Mouse (Mus musculus) hindlimb bud, embryonic 11.5 days (tissue): Measurements from ENCODE around the gene Zfp982.
"Not testable (repeated sequence)": the region's sequence is repeated elsewhere in the genome, so short reads cannot be mapped to it uniquely, and the experiment has no call there.

Experiments
- DNase-seq: peaks from one replicate; pipeline ENCODE4 v3.0.0-alpha.2; 2012; ENCODE audit warnings: low read depth, low spot score; ENCODE audit errors: extremely low spot score

Zfp982 gene

DNA sequence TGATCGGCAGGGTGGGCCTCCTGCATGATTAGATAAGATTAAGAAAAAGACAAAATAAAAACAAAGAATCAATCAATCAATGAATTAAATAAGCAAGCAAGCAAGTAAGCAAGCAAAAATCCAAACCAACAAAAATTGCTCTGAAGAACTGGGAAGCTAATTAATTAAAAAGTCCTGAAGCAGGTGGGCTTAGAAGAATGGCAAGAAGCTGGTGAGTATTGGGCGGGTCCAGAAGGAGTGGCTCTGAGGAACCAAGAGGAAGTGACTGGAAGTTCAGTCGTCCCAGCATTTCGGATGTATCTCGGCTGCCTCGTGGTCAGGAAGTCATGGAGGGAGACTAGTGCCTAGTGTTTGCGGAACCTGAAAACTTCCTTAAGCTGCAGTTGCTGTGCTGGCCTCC, at the start of gene Zfp982:
Gene Zfp982 (plus strand): TSS at position 301 of the 400 bp plus-strand sequence.
- DNase-seq = not testable (repeated sequence)

DNA sequence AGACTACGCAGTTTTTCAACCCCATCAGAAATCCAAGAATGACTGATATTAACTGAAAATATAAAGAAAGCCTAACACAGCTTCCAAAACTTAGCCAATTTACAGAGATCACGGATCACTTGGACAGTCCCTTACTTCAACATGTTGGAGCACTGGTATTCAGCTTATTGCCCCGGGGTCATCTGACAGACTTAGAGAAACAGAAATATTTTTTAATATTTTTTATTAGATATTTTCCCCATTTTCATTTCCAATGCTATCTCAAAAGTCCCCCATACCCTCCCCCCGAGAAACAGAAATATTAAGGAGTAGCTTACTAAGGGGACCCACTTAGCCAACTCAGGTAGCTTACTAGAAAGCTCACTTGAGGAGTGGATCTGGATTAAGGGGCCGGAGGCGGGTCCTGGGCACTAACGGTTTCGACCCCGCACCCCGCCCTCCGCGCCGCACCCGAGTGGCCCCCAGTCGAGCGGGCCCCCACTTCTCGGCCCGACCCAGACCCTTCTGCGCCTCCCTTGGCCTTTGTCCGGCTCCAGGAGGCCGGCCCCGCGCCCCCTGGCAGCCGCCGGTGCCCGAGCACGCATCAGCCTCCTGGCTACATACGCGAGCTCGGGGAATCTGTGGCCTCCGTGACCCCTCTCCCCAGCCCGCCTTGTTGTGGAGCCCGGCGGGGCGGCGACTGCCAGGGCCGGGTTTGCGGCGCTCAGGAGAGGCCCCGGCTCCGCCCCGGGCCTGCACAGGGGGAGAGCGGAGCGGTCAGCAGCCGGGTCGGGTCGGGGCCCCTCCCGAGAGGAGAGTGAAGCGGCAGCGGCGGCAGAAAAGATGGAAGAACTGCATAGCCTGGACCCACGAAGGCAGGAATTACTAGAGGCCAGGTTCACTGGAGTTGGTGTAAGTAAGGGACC, 49.3 kb upstream of the Zfp982 start:
- not testable (repeated sequence) for DNase-seq

DNA sequence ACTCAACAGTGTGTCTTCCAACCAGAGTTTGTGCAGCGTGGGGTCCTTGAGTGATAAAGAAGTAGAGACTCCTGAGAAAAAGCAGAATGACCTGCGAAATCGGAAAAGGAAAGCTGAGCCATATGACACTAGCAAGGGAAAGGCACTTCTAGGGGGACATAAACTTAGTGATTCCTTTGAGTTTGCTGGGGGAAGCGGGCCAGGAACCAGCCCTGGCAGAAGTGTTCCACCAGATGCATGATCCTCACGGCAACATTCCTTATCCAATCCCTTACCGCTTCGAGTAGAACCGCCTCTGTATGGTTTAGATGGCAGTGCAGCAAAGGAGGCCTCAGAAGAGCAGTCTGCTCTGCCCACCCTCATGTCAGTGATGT, 48.7 kb upstream of the Zfp982 start:
- not testable (repeated sequence) for DNase-seq

- not testable (repeated sequence) for DNase-seq
Measured at GRCm38 (mm10) chr4:147445371-147445770, 46.8 kb upstream of the Zfp982 start.

GRCm38 (mm10) chr4:147448358-147448757, 43.9 kb upstream of the Zfp982 start:
- no peak for DNase-seq

DNA sequence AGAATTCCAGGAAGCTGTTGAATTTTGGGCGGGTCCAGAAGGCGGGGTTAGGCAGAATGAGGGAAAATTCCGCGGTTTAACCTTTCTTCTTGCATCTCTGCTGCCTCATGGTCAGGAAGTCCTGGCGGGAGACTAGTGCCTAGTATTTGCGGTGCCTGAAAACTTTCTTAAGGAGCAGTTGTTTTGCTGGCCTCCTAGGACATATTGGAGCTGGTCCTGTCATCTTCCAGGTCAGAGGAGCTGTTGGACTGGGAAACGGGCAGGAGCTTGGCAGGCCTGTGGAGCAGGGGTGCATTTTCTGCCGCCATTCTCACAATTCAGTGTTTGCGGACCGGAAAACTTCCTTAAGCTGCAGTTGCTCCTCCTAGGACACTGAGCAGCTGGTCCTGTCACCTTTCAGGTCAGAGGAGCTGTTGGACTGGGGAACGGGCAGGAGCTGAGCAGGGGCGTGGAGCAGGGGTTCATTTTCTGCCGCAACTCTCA, 43.1 kb upstream of the Zfp982 start:
- no peak for DNase-seq

DNA sequence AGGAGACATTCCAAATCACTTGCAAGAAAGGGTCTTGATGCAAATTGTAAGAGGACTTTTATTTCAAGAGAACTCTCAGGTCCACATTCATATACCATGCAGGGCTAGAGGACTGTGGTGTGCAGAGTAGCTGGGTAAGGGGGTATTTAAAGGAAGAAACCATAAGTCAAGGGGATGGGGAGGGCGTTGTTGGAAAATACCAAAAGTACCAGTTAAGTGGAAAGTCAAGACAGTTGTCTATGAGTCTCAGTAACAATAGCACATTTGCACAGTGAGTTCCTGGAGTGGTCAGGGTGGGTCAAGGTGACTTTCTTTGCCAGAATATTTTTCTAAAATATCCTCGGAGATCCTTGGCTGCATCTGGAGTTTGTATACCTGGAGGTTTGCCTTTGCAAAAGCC, 42.2 kb upstream of the Zfp982 start:
- not testable (repeated sequence) for DNase-seq

DNA sequence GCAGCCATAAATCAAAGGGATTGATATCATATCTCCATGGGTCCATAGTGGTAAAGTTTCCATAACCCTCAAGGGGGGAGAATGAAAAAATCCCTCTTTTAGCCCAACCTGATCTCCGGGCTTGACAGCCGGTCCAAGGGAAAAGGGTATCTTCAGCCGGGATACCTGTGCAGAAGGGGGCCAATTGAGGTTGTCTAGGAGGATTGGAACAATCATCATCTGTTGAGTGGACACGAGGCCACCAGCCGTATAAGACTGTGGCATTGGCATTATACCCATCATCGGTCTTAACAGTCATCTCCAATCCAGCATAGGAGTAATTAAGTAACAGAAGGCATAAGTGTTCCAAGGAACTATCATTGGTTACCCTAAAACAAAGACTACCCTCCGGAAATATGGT, 25.0 kb upstream of the Zfp982 start:
- not testable (repeated sequence) for DNase-seq

- DNase-seq = not testable (repeated sequence)
Measured at GRCm38 (mm10) chr4:147498772-147499613, 6.8 kb downstream of the Zfp982 start.

DNA sequence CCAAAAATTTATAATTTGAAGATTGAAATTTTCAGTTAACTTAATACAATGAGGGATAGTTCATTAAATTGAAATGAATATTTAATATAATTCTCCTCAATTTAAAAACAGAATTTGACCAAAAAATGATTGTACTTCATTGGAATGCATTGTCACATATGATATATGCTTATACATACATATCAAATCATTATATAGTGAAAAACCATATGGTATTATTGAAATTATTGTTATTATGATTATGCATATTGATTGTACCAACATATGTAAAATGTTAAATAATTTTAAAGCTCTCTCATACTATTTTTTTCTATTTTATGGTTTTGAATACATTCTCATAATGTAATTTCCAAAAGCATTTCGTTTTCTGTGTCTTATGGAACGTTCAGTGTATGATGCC, 17.0 kb downstream of the Zfp982 start:
- DNase-seq = no peak

- DNase-seq = no peak
Measured at GRCm38 (mm10) chr4:147518981-147519380, 26.8 kb downstream of the Zfp982 start.

DNA sequence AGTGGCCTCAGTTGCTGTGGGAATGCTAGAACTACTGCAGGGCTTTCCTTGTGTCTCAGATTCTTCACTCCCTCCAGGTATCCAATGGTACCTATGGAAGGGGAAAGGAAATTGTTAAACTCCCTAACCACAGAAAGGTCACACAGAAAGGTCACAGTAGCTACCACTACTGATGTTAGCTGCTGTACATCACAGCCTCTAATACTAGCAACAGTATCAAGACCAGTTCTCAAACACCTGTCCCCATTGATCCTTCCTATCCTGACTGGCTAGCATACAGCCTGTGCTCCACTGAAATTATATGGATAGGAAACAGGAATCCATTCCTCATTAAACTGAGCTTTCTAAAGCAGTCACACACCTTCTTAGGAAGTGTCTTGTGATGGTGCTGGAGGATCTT, 27.9 kb downstream of the Zfp982 start:
- DNase-seq = no peak

GRCm38 (mm10) chr4:147525125-147525524, 32.9 kb downstream of the Zfp982 start:
- no peak for DNase-seq

DNA sequence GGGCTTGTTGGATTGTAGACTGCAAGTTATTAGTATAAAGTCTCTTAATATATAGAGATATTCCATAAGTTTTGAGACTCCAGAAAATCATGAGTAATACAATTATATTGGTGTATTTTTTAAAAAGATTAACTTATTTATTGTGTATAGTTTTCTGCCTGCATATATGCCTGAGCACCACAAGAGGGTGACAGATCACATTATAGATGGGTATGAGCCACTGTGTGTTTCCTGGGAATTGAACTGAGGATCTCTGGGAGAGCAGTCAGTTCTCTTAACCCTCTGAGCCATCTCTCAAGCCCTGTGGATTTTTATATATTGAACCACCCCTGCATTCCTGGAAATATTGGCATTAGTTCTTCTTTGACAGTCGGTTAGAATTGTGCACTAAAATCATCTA, 38.1 kb downstream of the Zfp982 start:
- no peak for DNase-seq

DNA sequence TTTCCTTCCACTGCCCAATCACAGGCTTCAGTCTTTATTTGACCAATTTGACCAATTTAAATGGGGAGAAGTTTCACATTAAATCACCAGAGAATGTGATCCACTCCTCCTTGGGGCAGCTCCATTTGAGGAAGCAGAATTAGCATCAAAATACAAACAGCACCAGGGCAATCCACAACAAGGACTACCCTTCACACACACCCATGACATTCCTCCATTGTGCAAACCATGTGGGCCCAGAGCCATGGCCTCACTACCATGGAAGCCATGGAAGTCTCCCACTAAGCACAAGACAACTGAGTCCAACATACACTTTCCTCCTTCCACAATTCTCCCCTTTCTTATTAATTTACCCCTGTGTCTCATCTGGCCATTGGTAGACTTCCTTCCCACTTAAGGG, 43.7 kb downstream of the Zfp982 start:
- not testable (repeated sequence) for DNase-seq

- DNase-seq = no peak
Measured at GRCm38 (mm10) chr4:147537702-147538101, 45.5 kb downstream of the Zfp982 start.

- not testable (repeated sequence) for DNase-seq
Measured at GRCm38 (mm10) chr4:147539918-147540317, 47.7 kb downstream of the Zfp982 start, which contains the start of gene Gm16503. TSS of gene Gm16503 (plus strand) at chr4:147540218.

DNA sequence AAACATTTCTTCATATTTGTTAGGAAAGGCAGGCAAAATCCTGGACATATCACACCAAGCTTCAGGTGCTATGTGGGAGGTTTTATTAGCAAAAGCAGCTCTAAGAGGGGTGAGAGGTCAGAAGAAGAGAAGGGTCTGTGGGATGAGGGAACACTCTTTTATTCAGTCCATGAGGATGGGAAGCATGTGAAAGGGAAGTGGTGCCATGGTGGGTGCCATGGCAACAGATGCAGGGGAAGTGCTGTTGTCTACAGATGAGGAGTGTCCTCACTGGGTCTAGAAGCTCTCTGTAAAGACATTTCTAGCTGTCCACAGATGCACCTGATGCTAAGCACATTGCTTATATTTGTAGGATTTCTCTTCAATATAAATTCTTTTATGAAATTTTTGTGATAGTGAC, 48.9 kb downstream of the Zfp982 start:
- DNase-seq = no peak

- DNase-seq = not testable (repeated sequence)
Measured at GRCm38 (mm10) chr4:147553071-147553470, 60.9 kb downstream of the Zfp982 start, which contains the start of gene Zfp985. TSS of gene Zfp985 (plus strand) at chr4:147553277.

- not testable (repeated sequence) for DNase-seq
Measured at GRCm38 (mm10) chr4:147554361-147554760, 62.1 kb downstream of the Zfp982 start.

DNA sequence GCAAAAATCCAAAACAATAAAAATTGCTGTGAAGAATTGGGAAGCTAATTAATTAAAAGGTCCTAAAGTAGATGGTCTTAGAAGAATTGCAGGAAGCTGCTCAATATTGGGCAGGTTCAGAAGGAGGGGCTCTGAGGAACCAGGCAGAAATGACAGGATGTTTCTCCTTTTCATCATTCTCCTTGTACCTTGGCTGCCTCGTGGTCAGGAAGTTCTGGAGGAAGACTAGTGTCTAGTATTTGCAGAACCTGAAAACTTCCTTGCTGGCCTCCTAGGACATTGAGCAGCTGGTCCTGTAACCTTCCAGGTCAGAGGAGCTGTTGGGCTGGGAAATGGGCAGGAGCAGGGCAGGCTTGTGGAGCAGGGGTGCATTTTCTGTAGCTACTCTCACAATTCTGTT, 64.7 kb downstream of the Zfp982 start:
- not testable (repeated sequence) for DNase-seq
